Mouse (Mus musculus) gastrocnemius, postnatal 36 days (tissue): ENCODE measurements around the gene 1810013L24Rik. TPM values are rescaled to one million over a fixed set of nuclear protein-coding genes. Genes with fewer than 3 reads are reported as not detected.

Experiments
- DNase-seq, 2 experiments: peaks; one replicate each; pipeline ENCODE4 v3.0.0; 2022
- intact Hi-C: fragments of 180-260 bp; cut with DNase I; formaldehyde crosslinking; loops from one replicate; pipeline ENCODE4 v1.15.1; 2025
- total RNA-seq, 2 experiments: library from RNA; stranded (reverse); gene quantifications; 2 replicates each; pipeline ENCODE4 v1.2.3; 2021

Gene 1810013L24Rik
- total RNA-seq, 2 experiments from 2014 or later = 79.2 to 94.8 TPM

DNA sequence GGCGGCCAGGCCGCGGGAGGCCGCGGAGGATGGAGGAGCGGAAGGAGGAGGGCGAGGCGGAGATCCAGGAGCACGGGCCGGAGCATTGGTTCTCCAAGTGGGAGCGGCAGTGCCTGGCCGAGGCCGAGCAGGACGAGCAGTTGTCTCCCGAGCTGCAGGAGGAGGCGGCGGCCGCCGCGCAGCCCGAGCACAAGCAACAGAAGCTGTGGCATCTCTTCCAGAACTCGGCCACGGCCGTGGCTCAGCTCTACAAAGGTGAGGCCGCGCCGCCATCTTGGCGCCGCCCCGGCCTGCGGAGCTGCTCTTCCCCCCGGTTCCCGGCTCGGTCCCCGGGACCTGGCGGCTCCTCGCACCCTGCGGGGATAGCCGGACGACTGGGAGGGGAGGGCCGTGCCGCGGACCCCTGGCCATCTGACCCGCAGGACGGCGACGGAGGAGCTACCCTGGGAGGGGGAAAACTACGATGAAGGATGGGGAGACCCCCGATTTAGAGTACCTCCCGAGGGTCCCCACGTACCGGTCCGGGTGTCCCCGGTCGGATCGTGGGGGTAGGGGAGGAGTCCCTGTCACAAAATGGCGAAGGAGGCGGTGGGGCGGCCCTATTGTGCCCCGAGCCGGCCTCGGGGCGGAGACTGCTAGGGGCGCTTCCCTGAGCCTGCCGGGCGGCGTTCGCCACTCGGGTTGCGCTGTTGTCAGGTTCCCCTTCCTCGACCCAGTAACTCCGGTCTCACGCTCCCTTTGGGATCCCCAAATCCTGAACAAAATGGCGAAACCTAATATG is 721 bp downstream of the 1810013L24Rik start:
- DNase-seq = peak; percentile 68 to 73
- intact Hi-C loops = loop anchor here (2.0 kb wide), 1 partner anchor 34 kb away; no protein-coding TSS in a partner anchor

DNA sequence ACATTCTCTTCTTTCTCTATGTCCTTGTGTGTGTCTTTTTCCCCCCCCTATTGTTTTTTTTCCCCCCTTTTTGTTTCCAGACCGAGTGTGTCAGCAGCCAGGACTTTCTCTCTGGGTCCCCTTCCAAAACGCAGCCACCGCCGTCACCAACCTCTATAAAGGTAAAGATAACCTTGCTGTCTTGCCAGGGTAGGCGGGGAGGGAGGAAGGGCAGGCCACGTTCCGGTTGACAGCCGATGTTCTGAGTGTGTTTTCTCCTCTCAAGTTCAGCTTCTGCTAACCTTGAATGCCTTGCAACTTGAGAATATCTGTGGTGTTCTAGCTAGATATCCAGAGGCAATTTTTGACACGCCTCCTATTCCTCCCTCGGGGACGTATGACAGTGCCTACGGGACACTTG is 1.3 kb downstream of the 1810013L24Rik start:
- intact Hi-C loops = loop anchor here (2.0 kb wide), 1 partner anchor 34 kb away; no protein-coding TSS in a partner anchor
- no peak for DNase-seq

DNA sequence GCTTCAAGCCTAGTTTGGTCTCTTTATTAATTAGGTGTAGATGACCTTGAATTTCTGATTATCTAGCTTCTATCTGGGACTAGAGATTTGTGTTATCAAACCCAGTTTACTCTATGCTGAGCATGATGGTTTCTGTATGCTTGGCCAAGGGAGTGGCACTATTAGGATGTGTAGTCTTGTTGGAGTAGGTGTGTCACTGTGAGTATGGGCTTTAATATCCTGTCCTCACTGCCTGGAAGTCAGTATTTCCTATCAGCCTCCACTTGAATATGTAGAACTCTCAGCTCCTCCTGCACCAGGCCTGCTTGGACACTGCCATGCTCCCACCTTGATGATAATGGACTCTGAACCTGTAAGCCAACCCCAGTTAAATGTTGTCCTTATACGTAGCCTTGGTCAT is 7.0 kb downstream of the 1810013L24Rik start:
- DNase-seq = no peak
- intact Hi-C loops = no loop called here

DNA sequence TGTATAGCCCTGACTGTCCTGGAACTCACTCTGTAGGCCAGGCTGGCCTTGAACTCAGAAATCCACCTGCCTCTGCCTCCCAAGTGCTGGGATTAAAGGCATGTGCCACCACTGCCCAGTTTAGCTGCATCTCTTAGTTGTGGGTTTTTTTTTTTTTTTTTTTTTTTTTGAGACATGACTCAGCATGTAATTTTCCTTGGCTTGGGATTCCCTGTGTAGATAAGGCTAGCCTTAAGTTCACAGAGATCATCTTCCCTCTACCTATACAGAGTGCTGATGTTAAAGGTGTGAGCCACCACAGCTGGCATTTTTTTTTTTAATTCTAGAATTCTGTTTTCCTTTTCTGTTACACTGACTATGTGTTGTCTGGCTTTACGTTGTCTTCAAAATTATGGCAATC is 7.7 kb downstream of the 1810013L24Rik start:
- intact Hi-C loops = no loop called here
- no peak for DNase-seq

DNA sequence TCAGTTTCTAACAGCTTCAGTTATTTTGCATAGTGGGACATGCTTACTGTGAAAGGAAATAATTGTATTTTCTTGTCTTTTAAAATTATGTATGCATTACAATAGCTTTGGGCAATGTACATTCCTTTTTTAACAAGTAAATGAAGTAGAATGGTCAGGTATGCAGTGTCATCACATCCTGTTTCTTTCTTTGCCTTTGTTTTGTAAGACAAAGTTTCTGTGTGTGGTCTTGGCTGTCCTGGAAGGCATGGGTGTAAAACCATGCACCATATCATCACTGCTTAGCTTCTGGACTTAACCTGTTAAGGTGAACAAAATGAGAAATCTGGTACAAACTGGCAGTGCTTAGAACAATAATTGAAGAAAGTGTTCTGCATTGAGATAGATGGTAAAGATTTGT is 9.0 kb downstream of the 1810013L24Rik start:
- intact Hi-C loops = no loop called here
- no peak for DNase-seq

DNA sequence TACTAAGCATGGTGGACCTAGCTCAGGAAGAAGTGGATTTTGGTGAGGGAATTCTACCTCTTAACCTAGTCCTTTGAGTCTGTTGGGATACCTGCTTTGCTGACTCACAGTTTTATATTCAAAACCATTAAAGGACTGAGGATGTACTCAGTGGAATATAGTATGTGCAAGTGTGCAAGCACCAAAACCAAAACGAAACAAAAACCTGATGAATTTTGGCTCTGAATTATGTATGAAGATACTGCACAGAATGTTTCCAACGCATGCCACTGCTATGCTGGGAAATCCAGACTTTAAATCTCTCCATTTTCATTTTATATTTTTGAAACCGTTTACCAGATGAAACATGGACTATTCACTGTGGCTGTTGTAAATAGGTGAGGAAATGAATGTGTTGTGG is 10.7 kb downstream of the 1810013L24Rik start:
- DNase-seq = no peak
- intact Hi-C loops = no loop called here

DNA sequence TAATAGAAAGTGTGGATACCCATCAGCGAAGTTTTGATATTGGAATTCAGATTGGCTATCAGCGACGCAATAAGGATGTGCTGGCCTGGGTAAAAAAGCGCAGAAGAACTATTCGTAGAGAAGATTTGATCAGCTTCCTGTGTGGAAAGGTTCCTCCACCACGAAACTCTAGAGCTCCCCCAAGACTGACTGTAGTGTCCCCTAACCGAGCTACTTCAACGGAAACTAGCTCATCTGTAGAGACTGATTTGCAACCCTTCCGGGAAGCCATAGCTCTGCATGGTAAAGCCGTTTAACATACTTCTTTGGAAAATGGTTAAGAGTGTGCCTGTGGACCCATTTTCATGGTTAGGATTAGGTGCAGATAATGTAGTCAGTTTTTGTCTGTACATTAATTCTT is 13.1 kb downstream of the 1810013L24Rik start:
- DNase-seq = no peak
- intact Hi-C loops = no loop called here

DNA sequence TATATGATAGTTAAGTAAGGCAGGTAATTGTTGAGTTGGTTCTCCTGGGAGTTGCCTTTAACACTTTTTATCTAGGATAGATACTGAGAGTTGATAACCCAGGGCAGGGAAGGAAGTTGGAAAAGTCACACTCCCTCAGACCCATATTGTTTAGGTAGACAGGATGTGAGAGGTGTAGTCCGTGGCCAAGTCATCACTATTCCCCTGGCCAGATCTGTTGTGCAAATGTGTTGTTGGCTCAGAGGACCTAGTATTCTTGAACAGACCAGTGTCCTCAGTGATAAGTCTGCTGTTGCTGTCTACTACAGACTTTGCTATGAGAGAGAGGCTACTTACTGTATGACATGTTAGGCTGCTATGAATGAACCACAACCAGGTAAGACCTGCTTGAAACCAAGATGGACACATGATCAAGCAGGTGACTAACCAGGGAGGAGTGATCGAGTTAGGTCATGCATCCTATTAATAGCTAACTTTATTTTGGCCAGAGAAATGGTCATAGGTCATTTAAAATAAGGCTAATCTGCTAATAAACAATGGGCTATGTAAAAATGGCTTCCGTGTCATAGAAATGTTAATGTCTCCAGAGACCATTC is 13.8 kb downstream of the 1810013L24Rik start:
- intact Hi-C loops = no loop called here
- DNase-seq = no peak

DNA sequence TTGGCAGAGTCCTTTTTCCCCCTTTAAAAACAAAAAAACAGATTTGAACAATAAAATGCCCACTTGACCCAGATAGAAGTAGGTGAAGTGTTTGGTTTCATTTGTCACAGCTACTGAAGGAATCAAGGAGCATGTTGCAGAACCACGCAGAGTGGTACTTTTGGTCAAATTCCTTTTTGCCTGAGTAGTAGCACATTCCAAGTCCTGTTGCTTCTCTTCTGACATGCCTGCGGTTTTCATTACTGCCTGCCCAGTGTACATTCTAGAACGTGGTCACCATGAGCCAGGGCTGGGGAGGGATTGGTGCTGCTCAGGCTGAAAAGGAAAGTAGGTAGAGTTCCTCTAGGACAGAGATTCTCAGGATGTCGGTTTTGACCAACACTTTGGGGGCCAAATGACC is 16.1 kb downstream of the 1810013L24Rik start:
- no peak for DNase-seq
- intact Hi-C loops = no loop called here

DNA sequence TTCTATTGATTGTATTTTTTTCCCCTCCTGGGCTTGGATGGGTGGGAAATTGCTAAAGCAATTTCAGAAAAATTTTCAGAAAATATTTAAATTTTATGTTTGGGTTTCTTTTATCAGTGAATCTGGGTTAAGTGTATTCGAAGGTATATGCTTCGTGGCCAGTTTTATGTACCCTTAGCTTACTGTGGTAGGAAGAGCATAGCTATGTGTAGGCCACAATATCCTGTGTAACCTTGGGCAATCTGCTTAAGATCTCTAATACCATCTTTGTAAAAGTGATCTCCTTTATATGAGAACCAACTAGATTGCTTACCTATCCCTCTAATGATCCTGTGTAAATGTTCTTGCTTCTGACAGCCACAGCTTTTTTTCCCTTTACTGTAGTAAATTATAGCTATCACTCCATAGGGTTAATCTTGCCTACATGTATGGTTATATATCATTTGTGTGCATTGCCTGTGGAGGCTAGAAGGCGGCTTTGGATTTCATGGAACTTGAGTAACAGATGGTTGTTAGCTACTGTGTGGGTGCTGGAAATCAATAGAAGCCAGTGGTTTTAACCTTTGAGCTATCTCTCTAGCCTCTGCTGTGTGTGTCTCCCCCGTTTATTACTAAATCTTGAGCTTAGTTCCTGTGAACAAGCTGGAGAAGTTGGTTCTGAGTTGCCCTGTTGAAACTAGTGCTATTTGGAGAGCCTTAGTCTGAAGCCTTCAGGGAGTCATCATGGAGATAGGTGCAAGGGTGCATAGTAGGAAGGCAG is 18.6 kb downstream of the 1810013L24Rik start:
- intact Hi-C loops = no loop called here
- no peak for DNase-seq

DNA sequence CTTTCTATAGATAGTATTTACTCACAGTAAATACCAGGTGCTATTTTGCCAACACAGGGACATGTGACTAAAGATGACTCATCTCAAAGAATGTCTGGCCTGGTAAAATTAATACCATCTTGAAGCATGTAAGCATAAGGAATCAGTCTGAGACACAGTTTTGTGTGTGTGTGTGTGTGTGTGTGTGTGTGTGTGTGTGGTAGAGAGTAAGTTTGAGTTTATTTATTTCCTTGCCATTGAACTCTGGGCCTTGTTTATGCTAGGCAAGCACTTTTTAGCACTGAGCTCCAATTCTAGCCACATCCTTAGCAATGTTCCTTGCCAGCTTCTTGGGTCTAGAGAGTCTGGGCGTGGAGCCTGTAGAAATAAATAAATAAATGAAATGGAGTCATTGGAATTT is 20.0 kb downstream of the 1810013L24Rik start:
- intact Hi-C loops = no loop called here

DNA sequence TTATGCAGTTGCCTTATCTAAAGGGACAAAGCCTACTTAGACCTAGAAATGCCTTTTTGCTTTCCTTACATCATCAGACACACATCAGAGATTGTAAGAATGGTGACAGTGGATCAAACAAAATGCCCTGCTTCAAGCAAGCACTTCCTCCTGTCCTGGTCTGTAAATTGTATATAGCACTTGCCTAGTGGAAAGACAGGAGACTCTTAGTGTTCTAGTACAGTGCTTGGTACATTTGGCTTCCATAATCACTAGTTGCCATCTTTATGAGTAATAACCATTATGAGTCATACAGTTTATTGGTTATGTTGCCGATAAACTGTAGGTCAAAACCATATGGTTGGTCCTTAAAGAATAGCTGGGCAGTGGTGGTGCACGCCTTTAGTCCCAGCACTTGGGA is 25.2 kb downstream of the 1810013L24Rik start:
- DNase-seq = no peak
- intact Hi-C loops = no loop called here

More for the DNA sequence above, 20.0 kb downstream of the 1810013L24Rik start:
- no peak for DNase-seq

DNA sequence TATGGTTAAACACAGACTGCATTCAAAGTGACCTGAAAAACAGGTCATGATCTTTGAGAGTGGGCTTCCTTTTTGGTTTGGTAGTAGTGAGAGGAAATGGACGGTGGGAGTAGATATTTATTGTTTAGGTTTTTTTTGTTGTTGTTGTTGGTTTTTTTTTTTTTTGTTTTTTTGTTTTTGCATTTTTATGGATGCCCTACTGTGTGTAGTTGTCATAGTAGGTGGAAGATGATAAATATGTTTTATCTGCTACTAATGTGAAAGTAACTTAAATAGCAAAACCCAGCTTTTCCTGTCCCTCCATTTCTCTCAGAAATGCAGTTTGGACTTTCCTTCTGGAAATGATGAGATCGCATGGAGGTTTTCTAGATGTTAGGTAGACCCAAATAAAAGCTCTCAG is 26.9 kb downstream of the 1810013L24Rik start:
- intact Hi-C loops = no loop called here

DNA sequence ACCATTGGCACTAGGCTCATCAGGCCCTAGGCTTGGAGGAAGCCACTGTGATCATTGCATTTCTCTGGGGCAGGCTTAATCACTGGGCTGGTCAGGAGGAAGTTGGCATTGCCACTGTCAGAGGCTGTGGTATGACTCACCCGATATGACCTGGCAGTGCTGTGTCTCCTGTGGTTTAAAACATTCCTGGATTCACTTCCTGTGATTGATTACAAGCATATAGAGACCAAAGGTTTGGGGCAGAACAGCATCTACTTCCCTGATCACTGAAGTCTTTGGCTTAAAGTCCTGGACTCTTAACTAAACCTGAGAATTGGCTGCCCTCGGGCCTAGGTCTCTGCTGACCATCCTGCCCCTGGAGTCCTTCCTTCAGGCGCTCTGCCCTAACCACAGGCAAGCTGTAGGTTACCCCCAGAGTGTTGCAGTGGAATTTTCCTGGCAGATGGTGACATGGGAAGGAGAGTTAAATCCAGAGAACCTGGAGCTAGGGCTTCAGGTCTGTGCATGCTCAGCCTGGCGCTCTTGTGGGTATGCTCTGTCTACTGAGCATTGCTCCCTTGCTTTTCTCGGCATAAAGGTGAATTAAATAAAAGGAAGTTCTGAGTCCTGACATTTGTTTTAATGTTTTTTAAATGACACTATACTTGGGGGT is 32.6 kb downstream of the 1810013L24Rik start:
- intact Hi-C loops = no loop called here

More for the DNA sequence above, 26.9 kb downstream of the 1810013L24Rik start:
- no peak for DNase-seq

DNA sequence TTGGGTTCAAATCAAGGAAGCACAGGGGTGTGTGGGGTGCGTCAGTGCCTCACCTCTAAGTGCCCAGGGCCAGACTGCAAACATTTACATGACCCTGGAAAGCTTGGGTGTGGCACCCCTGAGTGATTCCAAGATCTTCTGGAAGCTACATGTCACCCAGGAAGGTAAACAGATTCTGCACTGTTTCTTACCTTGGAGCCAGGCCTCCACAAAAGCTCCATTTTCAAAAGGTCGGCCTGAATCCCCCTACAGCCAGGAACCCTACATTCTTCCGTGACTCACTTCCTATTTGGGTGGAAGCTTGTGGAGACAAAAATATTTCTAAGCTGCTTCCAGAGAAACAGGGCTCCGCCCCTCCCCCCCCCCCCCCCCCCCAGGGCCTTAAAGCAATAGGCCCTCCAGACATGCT is 34.3 kb downstream of the 1810013L24Rik start:
- DNase-seq = peak in 1 of 2 experiments; percentile 39
- intact Hi-C loops = loop anchor here (2.0 kb wide), 1 partner anchor 33 kb away; the partner anchor contains the start of gene 1810013L24Rik

More for the DNA sequence above, 32.6 kb downstream of the 1810013L24Rik start:
- DNase-seq = no peak

DNA sequence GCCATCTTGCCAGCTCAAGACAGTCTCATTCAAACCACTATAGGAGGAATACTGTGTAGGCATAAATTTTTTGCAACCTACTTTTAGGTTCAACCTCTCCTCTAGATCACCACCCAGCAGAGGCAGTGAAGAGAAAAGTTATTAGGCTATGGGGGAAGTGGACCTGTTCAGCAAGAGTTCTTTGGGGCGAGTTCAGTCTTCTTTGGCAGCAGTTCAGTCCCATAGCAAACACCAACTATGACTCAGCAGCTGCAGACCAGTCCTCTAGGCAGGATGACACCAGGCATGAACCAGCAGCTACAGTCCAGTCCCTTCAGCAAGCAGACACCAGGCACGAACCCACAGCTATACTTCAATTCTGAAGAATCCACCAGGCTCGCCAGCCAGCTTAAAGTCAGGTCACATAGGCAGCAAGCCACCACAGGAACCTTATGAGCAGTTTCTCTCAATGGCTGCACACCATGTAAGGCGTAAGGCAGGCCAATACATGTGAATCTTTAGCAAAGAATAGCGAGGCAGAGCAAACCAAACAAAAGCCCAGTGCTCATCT is 37.6 kb downstream of the 1810013L24Rik start:
- DNase-seq = peak in 1 of 2 experiments; percentile 13
- intact Hi-C loops = loop anchor here (1.0 kb wide), 1 partner anchor 181 kb away; no protein-coding TSS in a partner anchor

DNA sequence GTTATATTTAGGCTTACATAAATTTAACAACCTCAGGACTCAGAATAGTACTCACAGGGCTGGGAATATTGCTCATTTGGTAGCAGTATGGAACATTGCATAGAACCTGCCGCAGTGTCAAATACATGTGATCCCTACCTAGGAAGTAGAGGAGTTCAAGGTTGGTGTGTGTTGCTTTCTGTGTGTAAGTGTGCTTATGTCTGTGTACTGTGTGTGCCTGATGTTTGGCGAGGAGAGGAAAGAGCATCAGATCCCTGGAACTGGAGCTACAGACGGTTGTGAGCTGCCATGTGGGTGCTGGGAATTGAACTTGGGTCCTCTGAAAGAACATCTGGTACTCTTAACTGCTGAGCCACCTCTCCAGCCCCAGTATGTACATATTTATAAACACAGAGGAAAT is 38.6 kb downstream of the 1810013L24Rik start:
- DNase-seq = no peak
- intact Hi-C loops = no loop called here

DNA sequence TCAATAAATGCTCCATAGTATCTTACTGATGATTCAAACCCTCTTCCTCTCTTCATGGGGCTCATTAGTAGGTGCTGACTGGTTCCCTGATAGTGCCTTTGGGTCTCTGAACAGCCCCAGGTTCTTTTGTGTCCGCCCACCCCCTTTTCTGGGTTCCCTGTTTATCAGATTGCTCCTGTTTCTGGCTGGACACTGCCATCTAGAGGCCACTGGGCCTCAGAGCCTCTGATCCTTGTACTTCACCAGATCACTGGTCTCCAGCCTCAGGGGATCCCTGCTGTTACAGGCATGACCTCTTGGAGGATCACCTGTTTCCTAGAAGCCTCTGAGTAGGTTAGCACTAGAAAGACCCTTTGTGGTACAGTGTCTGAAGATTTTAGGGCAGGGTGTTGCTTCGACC is 39.8 kb downstream of the 1810013L24Rik start:
- DNase-seq = peak; percentile 51 to 64
- intact Hi-C loops = loop anchor here (1.0 to 10.0 kb wide), 2 partner anchors 63 to 375 kb away; no protein-coding TSS in a partner anchor

DNA sequence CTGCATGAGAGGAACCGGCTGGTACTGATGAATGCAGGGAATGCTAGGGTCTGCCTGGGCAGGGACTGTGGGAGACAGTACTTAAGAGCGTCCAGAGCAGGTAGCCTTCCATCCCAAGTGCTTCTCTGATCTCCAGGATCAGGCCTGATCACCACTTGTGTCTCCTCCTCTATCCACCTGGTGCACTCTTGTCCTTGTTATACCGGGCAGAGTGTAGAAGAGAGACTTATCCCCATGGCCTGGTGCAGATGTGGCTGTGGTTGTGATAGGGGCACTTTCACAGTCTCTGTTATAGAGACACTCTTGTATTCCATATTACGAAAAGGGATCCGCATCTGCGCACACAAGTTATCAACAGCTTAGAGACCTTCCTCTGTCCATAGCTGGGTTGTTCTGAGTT is 41.5 kb downstream of the 1810013L24Rik start:
- no peak for DNase-seq
- intact Hi-C loops = loop anchor here (10.0 kb wide), 1 partner anchor 377 kb away; no protein-coding TSS in a partner anchor

DNA sequence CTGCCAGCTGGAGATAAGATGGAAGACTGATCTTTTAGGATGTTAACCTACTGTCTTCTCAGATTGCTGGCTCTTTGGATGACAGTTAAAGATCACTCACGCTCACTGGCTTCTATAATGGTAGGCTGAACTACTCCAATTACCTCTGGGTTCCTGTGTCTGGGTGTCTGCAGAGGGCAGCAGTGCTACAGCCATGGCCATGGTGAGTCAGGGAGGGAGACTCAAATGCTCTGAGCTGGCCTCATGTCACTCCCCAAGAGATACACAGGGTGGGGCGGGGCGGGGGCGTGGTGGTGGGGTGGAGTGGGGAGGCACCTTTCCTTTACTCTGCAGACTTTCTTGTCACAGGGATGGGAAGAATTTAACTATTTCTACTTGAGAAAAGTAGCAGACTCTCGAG is 42.1 kb downstream of the 1810013L24Rik start:
- DNase-seq = no peak
- intact Hi-C loops = loop anchor here (10.0 kb wide), 1 partner anchor 377 kb away; no protein-coding TSS in a partner anchor
